In the genomic region with DNA sequence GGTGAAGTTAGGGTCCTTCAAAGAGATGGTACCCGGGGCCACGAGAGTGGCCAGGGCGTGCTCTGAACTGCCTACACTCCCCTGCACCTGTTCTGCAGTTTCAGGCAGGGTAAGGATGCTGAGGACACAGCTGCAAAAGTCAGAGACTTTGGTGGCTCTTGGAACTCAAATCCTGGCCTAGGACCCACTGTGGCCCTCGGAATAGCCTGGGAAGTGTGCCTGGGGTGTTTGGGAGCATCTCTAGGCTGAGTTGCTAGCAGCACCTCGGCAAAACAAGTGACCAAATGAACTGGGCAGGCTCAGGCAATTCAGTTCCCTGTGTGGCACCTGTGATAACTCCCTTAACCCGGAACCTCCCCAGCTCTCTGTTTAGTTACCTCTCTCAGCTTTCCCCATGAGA, we compare ENCODE assay signal across 8 mouse cellular contexts. TPM values are rescaled to one million over a fixed set of nuclear protein-coding genes. Genes with fewer than 3 reads are reported as not detected.
DNase-seq lines count a peak whose midpoint lies in the region; ATAC-seq and TF ChIP-seq lines count a peak whose summit lies in the region.

No protein-coding gene starts in this region.

- peaks cover 28% of the 10 kb centered on the region for H3K4me1 ChIP-seq in bone marrow macrophage, adult 2 months (ENCODE audit: control insufficient read depth, insufficient read depth, low read length)
- peaks cover 20% of the 10 kb centered on the region for H3K4me1 ChIP-seq in hindbrain, embryonic 12.5 days
- H3K4me1 ChIP-seq in midbrain, embryonic 13.5 days (replicated peaks): peaks cover 26% of the 10 kb centered on the region

- 21% methylated on average over 6 of the region's 6 CpGs for WGBS in hindbrain, embryonic 12.5 days
- 16% methylated on average over 6 of the region's 6 CpGs for WGBS in midbrain, embryonic 13.5 days

- no peaks in the 10 kb centered on the region for H3K36me3 ChIP-seq in hindbrain, embryonic 12.5 days
- no peaks in the 10 kb centered on the region for H3K36me3 ChIP-seq in midbrain, embryonic 13.5 days

- no peak overlapping the region for H3K9ac ChIP-seq in hindbrain, embryonic 12.5 days
- H3K9ac ChIP-seq in midbrain, embryonic 13.5 days (replicated peaks): no peak overlapping the region

- peaks cover 56% of the 10 kb centered on the region for H3K27me3 ChIP-seq in hindbrain, embryonic 12.5 days
- H3K27me3 ChIP-seq in midbrain, embryonic 13.5 days: peaks cover 50% of the 10 kb centered on the region

- no peak for TF ChIP-seq CTCF in bone marrow macrophage, adult 2 months (IDR thresholded peaks at IDR 0.05; ENCODE audit: low read depth, low read length)

- H3K9me3 ChIP-seq in hindbrain, embryonic 12.5 days (replicated peaks): no peaks in the 10 kb centered on the region
- no peaks in the 10 kb centered on the region for H3K9me3 ChIP-seq in midbrain, embryonic 13.5 days

- no peak for ATAC-seq in hindbrain, embryonic 12.5 days (ENCODE audit: low FRiP score)
- no peak for ATAC-seq in midbrain, embryonic 13.5 days

- peak overlapping the region; percentile 98 for H3K4me2 ChIP-seq in hindbrain, embryonic 12.5 days (replicated peaks)
- H3K4me2 ChIP-seq in midbrain, embryonic 13.5 days (replicated peaks): peak overlapping the region; percentile 95; the same call in 1 of the 2 replicates

- H3K27ac ChIP-seq in bone marrow macrophage, adult 2 months (ENCODE audit: insufficient read depth, low read depth, low read length): no peak overlapping the region
- no peak overlapping the region for H3K27ac ChIP-seq in hindbrain, embryonic 12.5 days
- H3K27ac ChIP-seq in midbrain, embryonic 13.5 days: no peak overlapping the region

- DNase-seq in cerebellum, postnatal 25 days: peak; percentile 48 to 56
- DNase-seq in cerebellum, postnatal 14 days: no peak
- DNase-seq in embryo, embryonic 9.5 days (ENCODE audit: extremely low spot score): no peak
- no peak for DNase-seq in thymus, postnatal 25 days
- DNase-seq in kidney, postnatal 36 days: no peak

- no peak for TF ChIP-seq POLR2A in bone marrow macrophage, adult 2 months (IDR thresholded peaks at IDR 0.05; ENCODE audit: borderline replicate concordance, low read depth, low read length)

- H3K4me3 ChIP-seq in bone marrow macrophage, adult 2 months (ENCODE audit: insufficient read depth, low read length): peak overlapping the region; percentile 82
- H3K4me3 ChIP-seq in hindbrain, embryonic 12.5 days: peak overlapping the region; percentile 57
- no peak overlapping the region for H3K4me3 ChIP-seq in midbrain, embryonic 13.5 days (replicated peaks)

RNA-seq across cellular contexts. Expression of a gene that starts 1.2 kb away (rescaled TPM):
- polyA plus RNA-seq in bone marrow macrophage, adult 2 months (2012; ENCODE audit: insufficient read depth, insufficient read length, missing spikeins): 0.89 and 1.2 TPM in 2 replicates
- polyA plus RNA-seq in hindbrain, embryonic 12.5 days (2016; fragmentation: Nextera tagmentation; extraction: Ambion mirVana): 4.8 and 5.1 TPM in 2 replicates
- 0.39 and 0.76 TPM in 2 replicates for polyA plus RNA-seq in midbrain, embryonic 13.5 days (2015; fragmentation: Nextera tagmentation; extraction: Ambion mirVana)

Comparison
In these comparisons a context has a peak if more than half of its experiments do, and no peak if none do; other contexts are left out.
1. DNase-seq: peak in cerebellum, postnatal 25 days (2 of 2); none in cerebellum, postnatal 14 days (0 of 2), embryo, embryonic 9.5 days (single experiment), thymus, postnatal 25 days (single experiment) and kidney, postnatal 36 days (0 of 2).